Mouse (Mus musculus): ENCODE results near the gene Col6a4. TPM values are rescaled to one million over a fixed set of nuclear protein-coding genes. Genes with fewer than 3 reads are reported as not detected.

Gene Col6a4
- total RNA-seq, 2 experiments from 2014 or later, result 0.07 to 0.08 TPM

DNA sequence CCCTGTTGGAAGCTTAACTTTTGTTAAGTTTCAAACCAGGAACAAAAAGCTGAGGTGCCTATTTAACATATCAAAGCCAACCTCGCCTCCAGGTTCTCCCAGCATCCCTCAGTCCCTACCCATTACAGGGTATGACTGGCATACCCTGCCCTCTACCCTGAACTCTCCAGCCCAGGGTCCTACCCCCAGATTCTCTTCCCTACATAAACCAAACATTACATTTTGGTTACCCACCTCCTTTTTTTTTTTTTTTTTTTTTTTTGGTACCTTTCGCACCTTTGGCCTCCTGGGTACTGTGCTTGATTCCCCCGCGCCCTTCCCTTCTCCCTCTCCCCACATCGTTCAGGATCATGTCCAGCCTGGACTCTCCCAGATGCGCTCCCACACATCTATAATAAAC lies 120.3 kb downstream of the Col6a4 start:
- intact Hi-C loops (cut with DNase I; ENCODE audit: low total_unique reads), result no loop called here
- DNase-seq, result no peak

DNA sequence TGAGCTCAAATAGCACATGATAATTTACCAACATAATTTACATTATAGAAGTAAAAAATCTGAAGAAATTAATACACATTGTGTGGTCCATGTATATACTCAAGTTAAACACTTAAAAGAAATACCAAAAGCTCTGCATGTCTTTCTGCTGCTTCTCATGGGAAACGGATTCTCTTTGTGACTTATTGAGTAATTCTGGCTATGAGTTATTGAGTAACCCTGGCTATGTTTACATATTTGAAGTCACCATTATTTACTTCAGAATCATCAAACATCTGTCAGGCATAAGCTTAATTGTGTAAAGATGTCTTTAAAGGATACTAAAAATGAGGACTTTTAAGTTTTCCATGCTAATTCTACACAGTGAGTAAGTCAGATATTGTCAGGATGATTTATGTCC lies 122.8 kb downstream of the Col6a4 start:
- intact Hi-C loops (cut with DNase I; ENCODE audit: low total_unique reads), result no loop called here

DNA sequence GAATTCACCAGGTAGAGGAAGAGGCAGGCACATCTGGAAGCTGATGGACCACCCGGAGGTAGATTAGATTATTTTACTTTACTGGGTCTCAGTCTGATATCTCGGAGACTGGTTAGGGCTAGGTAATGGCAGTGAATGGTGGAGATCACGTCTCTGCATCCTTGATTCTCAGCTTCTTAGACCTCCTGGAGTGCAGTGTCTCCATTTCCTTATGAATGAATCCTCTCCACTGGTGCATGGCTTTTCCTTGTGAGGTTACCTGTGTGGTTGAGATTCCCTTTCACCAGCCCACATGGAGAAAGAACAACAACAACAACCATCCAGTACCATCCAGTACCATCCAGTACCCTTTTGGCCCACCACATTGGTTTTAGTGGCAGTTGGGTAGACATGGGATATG lies 124.6 kb downstream of the Col6a4 start:
- intact Hi-C loops (cut with DNase I; ENCODE audit: low total_unique reads), result no loop called here
- DNase-seq, result no peak

More for the DNA sequence above, 122.8 kb downstream of the Col6a4 start:
- no peak for DNase-seq

DNA sequence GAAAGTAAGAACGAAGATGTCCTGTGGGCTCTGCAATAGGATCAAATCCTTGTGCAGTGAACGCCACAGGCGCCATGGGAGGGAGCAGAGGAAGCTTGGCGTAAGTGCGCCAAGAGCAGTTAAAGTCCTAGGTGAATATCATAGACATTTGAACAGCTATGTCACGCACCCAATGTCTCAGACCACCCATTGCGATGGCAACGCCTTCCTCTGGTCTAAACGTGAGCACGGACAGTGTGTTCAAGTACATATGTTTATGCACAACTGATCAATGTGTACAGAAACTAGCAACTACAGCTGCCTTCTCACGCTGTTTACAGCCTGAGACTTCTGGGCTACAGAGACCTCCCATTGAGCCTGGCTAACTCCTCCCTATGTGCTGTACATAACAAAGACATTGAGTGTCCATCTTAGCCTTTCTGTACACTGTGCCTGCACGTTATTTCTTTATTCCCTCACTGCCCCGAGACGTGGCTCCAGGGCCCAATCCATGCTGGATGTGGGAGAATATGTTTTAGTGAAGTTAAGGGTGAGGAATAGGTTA lies 125.2 kb downstream of the Col6a4 start:
- no peak for DNase-seq
- intact Hi-C loops (cut with DNase I; ENCODE audit: low total_unique reads), result no loop called here

DNA sequence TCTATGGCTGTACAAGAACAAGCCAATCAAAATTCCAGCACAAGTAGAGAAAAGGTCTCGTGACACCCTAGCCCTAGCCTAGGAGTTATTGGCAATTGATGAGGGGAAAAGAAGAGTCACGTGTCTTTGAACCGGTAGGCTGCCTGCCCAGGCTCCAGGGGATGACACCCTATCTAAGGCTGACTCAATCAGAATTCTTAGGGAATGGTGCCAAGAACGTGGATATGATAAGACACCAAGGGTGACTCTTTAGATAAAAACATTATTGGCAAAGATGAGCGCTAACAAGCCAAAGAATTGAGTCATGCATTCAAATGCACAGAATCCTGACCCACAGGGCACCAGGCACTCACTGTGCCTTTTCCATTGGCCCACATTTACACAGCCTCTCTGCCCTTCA lies 125.7 kb downstream of the Col6a4 start:
- intact Hi-C loops (cut with DNase I; ENCODE audit: low total_unique reads), result no loop called here
- DNase-seq, result no peak

DNA sequence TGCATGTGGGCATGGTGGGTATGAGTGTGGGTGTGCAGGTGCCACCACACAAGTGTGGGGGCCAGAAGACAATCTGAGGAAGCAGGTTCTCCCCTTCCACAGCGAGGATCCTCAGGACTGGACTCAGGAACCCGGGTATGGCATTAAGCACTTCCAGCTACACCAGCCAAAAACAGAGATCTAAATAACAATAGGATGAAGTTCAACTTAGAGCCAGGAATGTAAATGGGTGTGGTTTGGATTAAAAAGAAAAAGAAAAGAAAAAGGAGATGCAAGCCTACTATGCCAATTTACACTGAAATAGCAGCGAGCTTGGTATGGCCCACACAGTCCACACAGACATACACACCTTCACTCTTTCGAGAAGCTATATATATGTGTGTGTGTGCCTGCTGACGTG lies 128.6 kb downstream of the Col6a4 start:
- intact Hi-C loops (cut with DNase I; ENCODE audit: low total_unique reads), result no loop called here
- no peak for DNase-seq

DNA sequence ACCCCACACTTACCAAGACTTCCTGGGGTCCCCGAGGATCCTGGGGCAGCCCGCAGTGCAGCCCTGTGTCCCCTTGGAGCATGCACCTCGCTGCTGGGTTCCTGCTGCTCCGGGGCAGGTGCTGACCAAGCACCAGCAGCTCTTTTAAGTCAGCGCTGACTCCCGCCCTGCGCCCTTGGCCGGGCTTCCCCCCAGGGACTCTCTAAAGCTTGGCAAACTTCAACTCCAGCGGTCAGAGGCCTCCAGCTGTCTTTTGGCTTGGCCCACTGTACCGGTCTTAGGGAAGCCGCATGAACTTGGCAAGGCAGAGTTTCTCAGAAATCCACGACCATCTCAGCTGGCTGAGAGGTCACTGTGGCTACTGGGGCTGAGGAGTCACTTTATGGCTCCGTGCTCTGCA lies 136.1 kb downstream of the Col6a4 start, which contains the start of gene Col6a5:
Gene Col6a5 (minus strand): TSS at position 111 of the 400 bp plus-strand sequence.
- intact Hi-C loops (cut with DNase I; ENCODE audit: low total_unique reads), result no loop called here
- peak; percentile 64 for DNase-seq

DNA sequence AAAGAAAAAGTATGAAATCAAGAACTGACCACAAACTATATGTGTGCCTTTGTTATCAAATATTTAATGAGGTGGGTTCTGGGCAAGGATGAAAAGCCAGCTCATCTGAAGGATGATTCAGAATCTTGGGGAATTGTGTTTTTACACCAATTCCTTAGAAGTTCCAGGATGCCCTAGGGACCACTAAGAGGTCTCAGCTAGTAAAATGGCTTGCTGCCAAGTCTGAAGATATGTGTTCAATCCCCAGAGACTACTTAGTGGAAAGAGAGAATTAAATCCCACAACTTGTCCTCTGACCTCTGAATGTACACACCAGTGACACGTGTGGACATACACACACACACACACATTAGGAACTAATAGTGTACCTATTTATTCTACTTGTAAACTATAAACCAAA lies 137.5 kb downstream of the Col6a4 start:
- intact Hi-C loops (cut with DNase I; ENCODE audit: low total_unique reads), result no loop called here
- DNase-seq, result no peak

DNA sequence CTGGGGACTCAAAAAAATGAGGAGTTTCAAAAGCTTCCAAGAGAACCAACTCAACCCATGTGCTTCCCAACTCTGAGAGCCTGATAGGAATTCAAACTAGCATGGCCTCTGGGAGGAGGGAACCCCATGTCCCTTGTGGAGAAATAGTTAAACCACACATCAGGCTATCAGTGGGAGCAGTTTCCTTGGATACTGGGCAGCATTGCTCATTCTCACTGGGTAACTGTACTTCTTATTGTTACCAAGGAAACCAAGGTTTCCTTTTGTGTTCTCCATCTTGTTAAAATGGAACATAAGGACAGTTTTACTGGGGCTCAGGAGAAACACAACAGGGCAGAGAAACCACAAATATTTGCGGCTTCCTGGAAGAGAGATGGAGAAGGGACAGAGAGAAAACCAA lies 146.8 kb downstream of the Col6a4 start:
- intact Hi-C loops (cut with DNase I; ENCODE audit: low total_unique reads), result no loop called here
- no peak for DNase-seq

DNA sequence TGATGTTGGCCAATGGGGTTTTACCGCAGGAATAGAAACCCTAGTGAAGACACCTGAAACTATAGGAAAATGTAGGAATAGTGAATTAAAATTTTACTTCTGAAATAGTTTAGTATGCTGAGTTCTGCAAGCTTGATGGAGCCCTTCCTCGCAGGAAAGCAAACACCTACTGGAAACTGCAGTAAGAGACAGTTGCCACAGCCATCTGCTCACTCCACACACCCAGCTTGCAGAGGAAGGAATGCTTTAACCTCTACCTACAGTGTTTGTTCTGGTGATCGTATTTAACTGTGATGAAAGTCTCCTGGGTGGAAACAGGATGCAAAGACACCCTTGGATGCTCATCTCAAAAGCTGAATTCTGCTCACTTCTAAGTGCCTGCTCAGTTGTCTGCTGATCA lies 149.0 kb downstream of the Col6a4 start:
- intact Hi-C loops (cut with DNase I; ENCODE audit: low total_unique reads), result no loop called here
- no peak for DNase-seq

Other genes with a start within 250 kb of the Col6a4 start
- under 1 TPM; 0.44 to 0.82 TPM for gene Col6a5, start 136.1 kb downstream of the Col6a4 start, total RNA-seq (2021)
- 1 to 10 TPM; 1.3 to 1.6 TPM for gene Glyctk, start 61.4 kb upstream of the Col6a4 start, total RNA-seq (2021)
- gene Wdr82, start 74.1 kb upstream of the Col6a4 start, total RNA-seq (2021), result 10 to 100 TPM; 23.4 to 27.4 TPM
- gene Ppm1m, start 103.0 kb upstream of the Col6a4 start, total RNA-seq (2021), result 1 to 10 TPM; 5.1 to 5.5 TPM
- 10 to 100 TPM; 68.8 to 69.3 TPM for gene Twf2, start 106.3 kb upstream of the Col6a4 start, total RNA-seq (2021)
- under 1 TPM; 0.42 to 0.43 TPM for gene Tlr9, start 125.8 kb upstream of the Col6a4 start, total RNA-seq (2021)
- 100 to 1,000 TPM; 189 to 234 TPM for gene Alas1, start 151.9 kb upstream of the Col6a4 start, total RNA-seq (2021)
- 1 to 10 TPM; 1.8 to 2.5 TPM for gene Poc1a, start 184.3 kb upstream of the Col6a4 start, total RNA-seq (2021)

Measured in gastrocnemius, postnatal 14 days (tissue).